In genomic region chr2:130697153-130697810, GRCm38 (mm10) we compare ENCODE assay signal across 8 mouse cellular contexts. TPM values are rescaled to one million over a fixed set of nuclear protein-coding genes. Genes with fewer than 3 reads are reported as not detected.
DNase-seq lines count a peak whose midpoint lies in the region; ATAC-seq and TF ChIP-seq lines count a peak whose summit lies in the region.

TSS of gene Slc4a11 (minus strand) at chr2:130697519.

- H3K9ac ChIP-seq in intestine, embryonic 15.5 days = peak within 1 kb of the TSS; percentile 62
- H3K9ac ChIP-seq in liver, embryonic 13.5 days = peak within 1 kb of the TSS; percentile 26; the same call in 1 of the 2 replicates

- no peak within 1 kb of the TSS for H3K27ac ChIP-seq in intestine, embryonic 15.5 days
- H3K27ac ChIP-seq in liver, embryonic 13.5 days = no peak within 1 kb of the TSS
- no peak within 1 kb of the TSS for H3K27ac ChIP-seq in testis, adult 2 months (ENCODE audit: control insufficient read depth, insufficient read depth, low read depth, low read length)

- no peak for TF ChIP-seq POLR2A in testis, adult 2 months (IDR thresholded peaks at IDR 0.05; ENCODE audit: control insufficient read depth, low read depth, low read length)

- peak within 1 kb of the TSS; percentile 100 for H3K4me2 ChIP-seq in intestine, embryonic 15.5 days (replicated peaks)
- H3K4me2 ChIP-seq in liver, embryonic 13.5 days = peak within 1 kb of the TSS; percentile 86

- H3K4me3 ChIP-seq in intestine, embryonic 15.5 days (replicated peaks) = peak within 1 kb of the TSS; percentile 56
- H3K4me3 ChIP-seq in liver, embryonic 13.5 days (replicated peaks) = peak within 1 kb of the TSS; percentile 61
- H3K4me3 ChIP-seq in testis, adult 2 months (ENCODE audit: control insufficient read depth, low read depth, low read length) = peak within 1 kb of the TSS; percentile 73

- no peaks in the 10 kb centered on the region for H3K9me3 ChIP-seq in intestine, embryonic 15.5 days
- no peaks in the 10 kb centered on the region for H3K9me3 ChIP-seq in liver, embryonic 13.5 days (replicated peaks)

- no peaks in the 10 kb centered on the region for H3K36me3 ChIP-seq in intestine, embryonic 15.5 days
- H3K36me3 ChIP-seq in liver, embryonic 13.5 days = no peaks in the 10 kb centered on the region
- no peaks in the 10 kb centered on the region for H3K36me3 ChIP-seq in testis, adult 2 months (ENCODE audit: control insufficient read depth, insufficient read depth, low read length)

- WGBS in intestine, embryonic 15.5 days = under 1% methylated on average over 63 of the region's 65 CpGs
- WGBS in liver, embryonic 13.5 days (ENCODE audit: insufficient replicate concordance) = 1% methylated on average over 64 of the region's 65 CpGs

- TF ChIP-seq CTCF in testis, adult 2 months (IDR thresholded peaks at IDR 0.05; ENCODE audit: control insufficient read depth, insufficient read depth, insufficient replicate concordance, low read depth, low read length) = no peak

- peaks cover 12% of the 10 kb centered on the region for H3K4me1 ChIP-seq in intestine, embryonic 15.5 days (replicated peaks)
- peaks cover 16% of the 10 kb centered on the region for H3K4me1 ChIP-seq in liver, embryonic 13.5 days (replicated peaks)
- peaks cover 16% of the 10 kb centered on the region for H3K4me1 ChIP-seq in testis, adult 2 months (ENCODE audit: control insufficient read depth, insufficient read depth, low read length)

- no peak for DNase-seq in frontal cortex, postnatal 25 days (ENCODE audit: low spot score in 2 of 2)
- DNase-seq in c-Kit-positive CD71-positive TER-119-negative erythroid progenitor cells, embryonic 14.5 days (ENCODE audit: low read depth) = peak; percentile 51
- peak; percentile 35 to 45 for DNase-seq in gastrocnemius, postnatal 4 days (ENCODE audit: low spot score in 2 of 2)
- DNase-seq in liver, embryonic 13.5 days = peak; percentile 59
- DNase-seq in neural tube, embryonic 10.5 days (ENCODE audit: extremely low spot score, low spot score) = peak; percentile 58

- H3K27me3 ChIP-seq in intestine, embryonic 15.5 days (replicated peaks) = peaks cover 40% of the 10 kb centered on the region
- H3K27me3 ChIP-seq in liver, embryonic 13.5 days = peaks cover 54% of the 10 kb centered on the region
- no peaks in the 10 kb centered on the region for H3K27me3 ChIP-seq in testis, adult 2 months (ENCODE audit: control insufficient read depth, insufficient read depth, low read length)

- peak; percentile 25 for ATAC-seq in frontal cortex, adult (ENCODE audit: low TSS enrichment)
- ATAC-seq in intestine, embryonic 15.5 days = peak; percentile 85
- ATAC-seq in liver, embryonic 13.5 days (ENCODE audit: low read depth) = peak; percentile 64

RNA-seq across cellular contexts. Expression of gene Slc4a11, which starts in this region (rescaled TPM):
- under 1 TPM; 0.23 to 0.32 TPM for total RNA-seq in gastrocnemius, postnatal 4 days (2021)
- 0.13 and 0.21 TPM in 2 replicates for polyA plus RNA-seq in intestine, embryonic 15.5 days (2015; fragmentation: Nextera tagmentation; extraction: Ambion mirVana)
- 0.07 and 0.14 TPM in 2 replicates for polyA plus RNA-seq in liver, embryonic 13.5 days (2015; fragmentation: Nextera tagmentation; extraction: Ambion mirVana)
- 1.5 and 1.6 TPM in 2 replicates for polyA plus RNA-seq in testis, adult 2 months (2012; rRNA removed)

Comparison
In these comparisons a context has a peak if more than half of its experiments do, and no peak if none do; other contexts are left out.
1. Peak in DNase-seq in gastrocnemius, postnatal 4 days; RNA of the gene not detected or under 1 TPM.
2. Peak in ATAC-seq, H3K4me3 ChIP-seq, H3K9ac ChIP-seq and H3K4me2 ChIP-seq in intestine, embryonic 15.5 days; RNA of the gene not detected or under 1 TPM.
3. Peak in DNase-seq, ATAC-seq, H3K4me3 ChIP-seq, H3K9ac ChIP-seq and H3K4me2 ChIP-seq in liver, embryonic 13.5 days; RNA of the gene not detected or under 1 TPM.
4. ATAC-seq: peak in every context shown above with its lines; median percentile 85 in intestine, embryonic 15.5 days; 64 in liver, embryonic 13.5 days; 25 in frontal cortex, adult.
5. DNase-seq: peak in c-Kit-positive CD71-positive TER-119-negative erythroid progenitor cells, embryonic 14.5 days (single experiment) and neural tube, embryonic 10.5 days (single experiment); none in frontal cortex, postnatal 25 days (0 of 2).
6. Peak in every context shown above with its lines, with median percentiles within 50 percentile points of each other: H3K4me3 ChIP-seq.